Mouse (Mus musculus): ENCODE measurements around the gene Lrp6. TPM values are rescaled to one million over a fixed set of nuclear protein-coding genes. Genes with fewer than 3 reads are reported as not detected.

Lrp6 gene
- polyA plus RNA-seq, 1 experiment from 2014 or later = 11.9 TPM

DNA sequence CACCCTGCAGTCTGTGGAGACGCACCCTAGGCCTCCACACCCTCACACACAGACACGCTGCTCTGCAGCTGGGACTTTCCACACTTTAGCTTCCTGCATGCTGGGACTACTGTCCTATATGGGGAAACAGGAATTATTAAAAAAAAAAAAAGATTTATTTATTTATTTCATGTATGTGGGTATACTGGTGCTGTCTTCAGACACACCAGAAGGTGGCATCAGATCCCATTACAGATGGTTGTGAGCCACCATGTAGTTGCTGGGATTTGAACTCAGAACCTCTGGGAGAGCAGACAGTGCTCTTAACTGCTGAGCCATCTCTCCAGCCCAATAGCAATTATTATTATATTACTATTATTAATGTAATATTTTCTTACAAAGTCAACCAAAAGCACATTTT is 97.5 kb downstream of the Lrp6 start:
- H3K4me1 ChIP-seq (ENCODE audit: control insufficient read depth, insufficient read depth, low read length) = 0 out of 2 replicates have a peak, but pooled peaks cover 2% of the 10 kb centered on the region
- no peaks in the 10 kb centered on the region for H3K27me3 ChIP-seq (replicated peaks; ENCODE audit: control insufficient read depth, insufficient read depth, low read length)
- 88% methylated on average over 2 of the region's 2 CpGs for WGBS
- no peak overlapping the region for H3K27ac ChIP-seq (ENCODE audit: low read length)
- H3K4me3 ChIP-seq (ENCODE audit: low read length) = no peak overlapping the region
- no peak overlapping the region for H3K9ac ChIP-seq (ENCODE audit: low read depth, low read length)
- H3K9me3 ChIP-seq (ENCODE audit: control insufficient read depth, low read length) = no peaks in the 10 kb centered on the region
- no peak overlapping the region for H3K4me2 ChIP-seq (ENCODE audit: low read depth, low read length)
- ATAC-seq = no peak
- H3K36me3 ChIP-seq (ENCODE audit: control insufficient read depth, insufficient read depth, low read length) = peaks cover 13% of the 10 kb centered on the region; the same call in 1 of the 2 replicates

DNA sequence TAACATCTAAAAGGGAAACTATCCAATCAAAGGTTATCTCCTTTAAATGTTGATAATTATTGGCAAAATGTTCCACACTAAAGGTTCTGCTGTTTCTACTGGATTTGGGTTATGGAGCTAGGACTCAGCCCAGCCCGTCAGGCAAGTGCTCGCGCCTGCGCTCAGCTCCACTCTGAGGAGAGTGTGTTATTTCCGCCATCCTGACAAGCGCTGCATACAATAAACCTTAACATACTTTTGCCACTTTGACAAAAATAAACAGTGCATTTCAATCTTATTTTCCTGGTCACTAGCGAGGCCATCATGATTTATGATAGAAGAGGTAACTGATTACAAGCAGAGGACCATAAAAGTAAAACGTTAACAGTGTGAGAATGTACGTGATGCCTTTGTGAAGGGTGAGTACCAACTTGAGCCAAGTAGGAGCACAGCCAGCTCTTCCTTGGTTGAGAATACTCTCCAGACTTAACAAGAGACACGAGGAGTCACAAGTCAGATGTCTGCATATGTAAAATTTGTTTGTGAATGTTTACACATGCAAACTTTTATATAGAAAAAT is 100.0 kb downstream of the Lrp6 start:
- Histone ChIP-seq H3K27me3 (replicated peaks; ENCODE audit: control insufficient read depth, insufficient read depth, low read length) (no peaks in the 10 kb centered on the region), H3K4me3 (ENCODE audit: low read length) (no peak overlapping the region), H3K4me2 (ENCODE audit: low read depth, low read length) (no peak overlapping the region), H3K4me1 (ENCODE audit: control insufficient read depth, insufficient read depth, low read length) (0 out of 2 replicates have a peak, but pooled peaks cover 2% of the 10 kb centered on the region), H3K9ac (ENCODE audit: low read depth, low read length) (no peak overlapping the region), H3K9me3 (ENCODE audit: control insufficient read depth, low read length) (no peaks in the 10 kb centered on the region), H3K27ac (ENCODE audit: low read length) (no peak overlapping the region), H3K36me3 (ENCODE audit: control insufficient read depth, insufficient read depth, low read length) (peaks cover 11% of the 10 kb centered on the region; the same call in 1 of the 2 replicates)
- 52% methylated on average over 10 of the region's 10 CpGs for WGBS
- ATAC-seq = peak; percentile 91

DNA sequence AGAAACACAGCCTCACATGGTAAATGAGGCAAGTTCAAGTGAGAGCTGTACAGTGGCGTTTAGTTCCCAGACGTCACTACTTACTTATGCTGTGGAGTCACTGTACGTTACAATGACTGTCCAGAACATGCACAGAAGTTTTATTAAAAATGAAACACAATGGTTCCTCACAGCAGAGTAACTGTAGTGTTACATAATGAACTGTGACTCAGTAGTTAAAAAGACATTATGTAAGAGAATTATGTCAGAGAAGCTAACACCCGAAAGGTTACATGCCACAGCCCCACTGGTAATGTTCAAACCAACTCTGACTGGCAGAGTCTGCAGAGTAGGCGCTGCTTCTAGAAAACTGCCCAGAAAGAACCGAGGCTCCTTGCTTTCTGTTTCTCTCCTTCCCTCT is 105.6 kb downstream of the Lrp6 start:
- no peak overlapping the region for H3K27ac ChIP-seq (ENCODE audit: low read length)
- no peak overlapping the region for H3K4me3 ChIP-seq (ENCODE audit: low read length)
- 91% methylated on average over 6 of the region's 6 CpGs for WGBS
- no peaks in the 10 kb centered on the region for H3K27me3 ChIP-seq (replicated peaks; ENCODE audit: control insufficient read depth, insufficient read depth, low read length)
- peaks cover 24% of the 10 kb centered on the region for H3K36me3 ChIP-seq (ENCODE audit: control insufficient read depth, insufficient read depth, low read length)
- no peak for ATAC-seq
- no peak overlapping the region for H3K4me2 ChIP-seq (ENCODE audit: low read depth, low read length)
- no peaks in the 10 kb centered on the region for H3K4me1 ChIP-seq (ENCODE audit: control insufficient read depth, insufficient read depth, low read length)
- H3K9me3 ChIP-seq (ENCODE audit: control insufficient read depth, low read length) = no peaks in the 10 kb centered on the region
- H3K9ac ChIP-seq (ENCODE audit: low read depth, low read length) = no peak overlapping the region

DNA sequence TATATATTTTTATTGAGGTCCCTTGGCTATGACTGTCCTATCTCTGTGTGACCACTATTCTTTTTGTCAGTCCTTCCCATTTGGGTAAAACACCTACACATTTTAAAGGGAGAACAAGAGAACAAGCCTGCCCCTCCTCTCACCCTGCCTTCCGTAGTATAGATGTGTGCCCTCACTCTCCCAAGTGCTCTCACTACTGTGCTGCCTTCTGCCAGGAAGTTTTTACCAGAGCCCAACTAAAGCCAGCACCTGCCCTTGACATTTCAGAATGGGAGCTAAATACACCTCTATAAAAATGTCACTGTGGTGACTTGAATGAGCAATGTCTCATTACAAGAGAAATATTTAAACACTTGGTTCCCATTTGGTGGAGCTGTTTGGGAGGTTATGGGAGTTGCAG is 108.4 kb downstream of the Lrp6 start:
- no peak overlapping the region for H3K4me2 ChIP-seq (ENCODE audit: low read depth, low read length)
- no peak overlapping the region for H3K9ac ChIP-seq (ENCODE audit: low read depth, low read length)
- H3K4me1 ChIP-seq (ENCODE audit: control insufficient read depth, insufficient read depth, low read length) = no peaks in the 10 kb centered on the region
- H3K27me3 ChIP-seq (replicated peaks; ENCODE audit: control insufficient read depth, insufficient read depth, low read length) = no peaks in the 10 kb centered on the region
- ATAC-seq = no peak
- no peaks in the 10 kb centered on the region for H3K9me3 ChIP-seq (ENCODE audit: control insufficient read depth, low read length)
- WGBS = 97% methylated on average over 1 of the region's 1 CpGs
- no peak overlapping the region for H3K4me3 ChIP-seq (ENCODE audit: low read length)
- H3K27ac ChIP-seq (ENCODE audit: low read length) = no peak overlapping the region
- peaks cover 27% of the 10 kb centered on the region for H3K36me3 ChIP-seq (ENCODE audit: control insufficient read depth, insufficient read depth, low read length)

DNA sequence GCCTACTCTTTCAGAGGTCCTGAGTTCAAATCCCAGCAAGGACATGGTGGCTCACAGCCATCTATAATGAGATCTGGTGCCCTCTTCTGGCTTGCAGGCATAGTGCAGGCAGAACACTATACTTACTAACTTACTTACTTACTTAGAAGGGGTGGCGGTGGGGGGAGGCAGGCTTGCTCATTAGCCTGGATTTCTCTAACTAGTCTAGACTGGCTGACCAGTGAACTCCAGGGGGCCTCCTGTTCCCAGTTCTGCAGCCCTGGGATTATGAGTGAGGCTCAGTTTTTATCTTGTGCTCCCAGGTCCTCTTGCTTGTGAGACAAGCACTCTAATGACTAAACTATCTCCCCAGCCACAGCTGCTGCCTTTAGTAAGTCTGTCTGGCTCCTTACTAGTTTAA is 112.7 kb downstream of the Lrp6 start:
- Histone ChIP-seq H3K36me3 (ENCODE audit: control insufficient read depth, insufficient read depth, low read length) (peaks cover 33% of the 10 kb centered on the region), H3K27ac (ENCODE audit: low read length) (no peak overlapping the region), H3K9ac (ENCODE audit: low read depth, low read length) (no peak overlapping the region), H3K27me3 (replicated peaks; ENCODE audit: control insufficient read depth, insufficient read depth, low read length) (no peaks in the 10 kb centered on the region), H3K4me2 (ENCODE audit: low read depth, low read length) (no peak overlapping the region), H3K4me1 (ENCODE audit: control insufficient read depth, insufficient read depth, low read length) (peaks cover 7% of the 10 kb centered on the region), H3K4me3 (ENCODE audit: low read length) (no peak overlapping the region), H3K9me3 (ENCODE audit: control insufficient read depth, low read length) (no peaks in the 10 kb centered on the region)
- 92% methylated on average over 1 of the region's 1 CpGs for WGBS
- no peak for ATAC-seq

DNA sequence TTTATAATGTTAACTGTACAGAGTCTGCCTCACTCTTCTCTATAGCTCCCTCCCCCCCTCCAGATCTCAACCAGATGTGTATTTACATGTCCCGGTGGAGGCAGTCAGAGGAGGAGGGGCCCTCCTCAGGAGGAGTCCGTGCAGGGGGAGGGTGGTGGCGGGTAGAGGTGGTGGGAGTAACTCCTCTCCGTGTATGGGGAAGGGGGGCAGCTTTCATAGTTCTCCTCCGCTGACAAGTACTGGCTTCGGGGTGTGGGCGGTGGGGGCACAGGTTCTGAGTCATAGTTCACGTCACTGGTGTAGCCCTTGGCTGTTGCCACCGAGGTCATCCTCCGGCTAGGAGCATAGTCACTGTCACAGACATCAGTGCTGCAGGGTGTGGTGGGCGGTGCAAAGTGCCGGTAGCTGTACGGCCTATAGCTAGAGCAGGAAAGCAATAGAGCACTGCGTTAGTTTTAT is 116.1 kb downstream of the Lrp6 start:
- peaks cover 7% of the 10 kb centered on the region for H3K4me1 ChIP-seq (ENCODE audit: control insufficient read depth, insufficient read depth, low read length)
- no peak overlapping the region for H3K9ac ChIP-seq (ENCODE audit: low read depth, low read length)
- ATAC-seq = peak; percentile 63
- no peak overlapping the region for H3K4me2 ChIP-seq (ENCODE audit: low read depth, low read length)
- WGBS = 51% methylated on average over 14 of the region's 14 CpGs
- H3K9me3 ChIP-seq (ENCODE audit: control insufficient read depth, low read length) = no peaks in the 10 kb centered on the region
- H3K36me3 ChIP-seq (ENCODE audit: control insufficient read depth, insufficient read depth, low read length) = peaks cover 28% of the 10 kb centered on the region
- no peaks in the 10 kb centered on the region for H3K27me3 ChIP-seq (replicated peaks; ENCODE audit: control insufficient read depth, insufficient read depth, low read length)
- H3K4me3 ChIP-seq (ENCODE audit: low read length) = no peak overlapping the region
- H3K27ac ChIP-seq (ENCODE audit: low read length) = no peak overlapping the region

DNA sequence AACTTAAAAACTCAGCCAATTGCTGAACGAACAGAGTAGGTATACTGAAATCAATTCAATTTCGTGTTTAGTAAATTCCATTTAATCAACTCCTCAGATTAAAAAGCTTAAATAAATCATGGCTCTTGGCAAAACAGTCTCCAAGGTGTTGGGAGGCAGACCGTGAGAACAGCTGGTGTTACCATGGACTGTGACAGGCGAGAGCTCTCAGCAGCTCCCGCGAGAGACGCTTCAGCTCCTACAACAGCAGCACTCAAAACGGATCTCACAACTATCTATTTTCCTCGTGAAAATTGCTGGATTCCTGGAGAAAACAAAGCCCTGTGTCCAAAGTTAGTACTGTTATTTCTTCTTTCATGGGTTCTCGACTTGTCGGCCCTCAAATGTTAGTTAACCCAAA is 116.8 kb downstream of the Lrp6 start:
- H3K4me1 ChIP-seq (ENCODE audit: control insufficient read depth, insufficient read depth, low read length) = peaks cover 7% of the 10 kb centered on the region
- H3K27ac ChIP-seq (ENCODE audit: low read length) = no peak overlapping the region
- H3K9me3 ChIP-seq (ENCODE audit: control insufficient read depth, low read length) = no peaks in the 10 kb centered on the region
- H3K36me3 ChIP-seq (ENCODE audit: control insufficient read depth, insufficient read depth, low read length) = peaks cover 27% of the 10 kb centered on the region
- H3K4me2 ChIP-seq (ENCODE audit: low read depth, low read length) = no peak overlapping the region
- WGBS = 62% methylated on average over 11 of the region's 11 CpGs
- no peak overlapping the region for H3K9ac ChIP-seq (ENCODE audit: low read depth, low read length)
- no peak for ATAC-seq
- H3K27me3 ChIP-seq (replicated peaks; ENCODE audit: control insufficient read depth, insufficient read depth, low read length) = no peaks in the 10 kb centered on the region
- H3K4me3 ChIP-seq (ENCODE audit: low read length) = no peak overlapping the region

DNA sequence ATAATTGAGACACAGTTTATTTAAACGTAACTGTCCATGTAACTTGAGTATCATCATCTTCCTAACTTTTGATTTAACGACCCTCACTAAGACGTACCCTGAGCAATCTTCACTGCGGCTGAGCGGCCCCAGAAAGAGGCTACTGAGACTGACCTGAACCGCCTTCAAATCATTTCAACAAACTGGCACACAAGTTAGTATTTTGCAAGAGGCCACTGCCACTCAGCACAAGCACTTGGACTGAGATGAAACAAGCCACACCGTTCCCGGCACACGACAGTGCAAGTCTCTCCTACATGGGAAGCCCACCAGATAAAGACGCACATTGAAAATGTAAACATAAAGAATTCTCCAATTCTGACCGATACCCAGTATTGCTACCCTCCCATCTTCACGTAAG is 118.3 kb downstream of the Lrp6 start:
- ATAC-seq = no peak
- H3K9ac ChIP-seq (ENCODE audit: low read depth, low read length) = no peak overlapping the region
- no peaks in the 10 kb centered on the region for H3K27me3 ChIP-seq (replicated peaks; ENCODE audit: control insufficient read depth, insufficient read depth, low read length)
- no peak overlapping the region for H3K4me3 ChIP-seq (ENCODE audit: low read length)
- no peak overlapping the region for H3K27ac ChIP-seq (ENCODE audit: low read length)
- H3K36me3 ChIP-seq (ENCODE audit: control insufficient read depth, insufficient read depth, low read length) = peaks cover 26% of the 10 kb centered on the region
- WGBS = 91% methylated on average over 12 of the region's 12 CpGs
- no peaks in the 10 kb centered on the region for H3K9me3 ChIP-seq (ENCODE audit: control insufficient read depth, low read length)
- H3K4me1 ChIP-seq (ENCODE audit: control insufficient read depth, insufficient read depth, low read length) = peaks cover 14% of the 10 kb centered on the region
- H3K4me2 ChIP-seq (ENCODE audit: low read depth, low read length) = no peak overlapping the region

DNA sequence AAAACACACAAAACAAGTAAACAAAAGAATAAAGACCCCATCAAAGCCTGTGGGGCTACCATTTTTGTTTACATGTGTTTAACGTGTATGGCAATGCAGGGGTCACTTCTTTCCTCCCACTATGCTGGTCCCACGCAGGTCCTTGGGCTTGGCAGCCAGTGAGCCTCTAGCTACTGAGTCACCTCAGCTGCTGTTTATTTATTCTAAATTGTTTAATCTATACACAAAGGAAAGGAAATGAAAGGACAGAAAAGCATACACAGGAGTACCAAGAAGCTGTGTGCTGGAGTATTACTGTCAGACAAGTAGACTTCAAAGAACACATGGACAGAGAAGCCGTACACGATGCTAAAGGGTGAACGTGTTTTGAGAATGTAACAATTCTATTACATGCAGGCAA is 122.8 kb downstream of the Lrp6 start:
- Histone ChIP-seq H3K9me3 (ENCODE audit: control insufficient read depth, low read length) (no peaks in the 10 kb centered on the region), H3K36me3 (ENCODE audit: control insufficient read depth, insufficient read depth, low read length) (peaks cover 15% of the 10 kb centered on the region), H3K27ac (ENCODE audit: low read length) (peak overlapping the region; percentile 96), H3K4me2 (ENCODE audit: low read depth, low read length) (peak overlapping the region; percentile 34; the same call in 1 of the 2 replicates), H3K4me3 (ENCODE audit: low read length) (no peak overlapping the region), H3K4me1 (ENCODE audit: control insufficient read depth, insufficient read depth, low read length) (peaks cover 7% of the 10 kb centered on the region; the same call in 1 of the 2 replicates), H3K9ac (ENCODE audit: low read depth, low read length) (0 out of 2 replicates have a peak overlapping the region, but pooled peaks have one; percentile 19), H3K27me3 (replicated peaks; ENCODE audit: control insufficient read depth, insufficient read depth, low read length) (no peaks in the 10 kb centered on the region)
- 42% methylated on average over 5 of the region's 5 CpGs for WGBS
- no peak for ATAC-seq
